Mouse (Mus musculus) gastrocnemius, adult 18-20 months (tissue): Measurements from ENCODE around the gene Fezf1. TPM values are rescaled to one million over a fixed set of nuclear protein-coding genes. Genes with fewer than 3 reads are reported as not detected.

Experiments
- DNase-seq: peaks from one replicate; pipeline ENCODE4 v3.0.0; 2021; ENCODE audit warnings: low spot score
- total RNA-seq, 2 experiments: library from RNA; stranded (reverse); gene quantifications; 2 replicates each; pipeline ENCODE4 v1.2.3; 2021

The Fezf1 gene
- total RNA-seq, 2 experiments from 2014 or later = not detected

- DNase-seq = no peak
These were observed 450 bp downstream of the Fezf1 start for GRCm38 (mm10) chr6:23247512-23248312.

GRCm38 (mm10) chr6:23246790-23247511 is 1.2 kb downstream of the Fezf1 start:
- DNase-seq = no peak

- no peak for DNase-seq
These were observed 1.9 kb downstream of the Fezf1 start for GRCm38 (mm10) chr6:23246061-23246789.

GRCm38 (mm10) chr6:23245545-23246011 is 2.6 kb downstream of the Fezf1 start:
- DNase-seq = no peak

GRCm38 (mm10) chr6:23245121-23245520 is 3.0 kb downstream of the Fezf1 start:
- DNase-seq = no peak

- DNase-seq = no peak
These were observed 4.1 kb downstream of the Fezf1 start for GRCm38 (mm10) chr6:23243821-23244760.

GRCm38 (mm10) chr6:23211499-23211898 is 36.7 kb downstream of the Fezf1 start:
- no peak for DNase-seq

- no peak for DNase-seq
These were observed 40.4 kb downstream of the Fezf1 start for GRCm38 (mm10) chr6:23207791-23208190.

GRCm38 (mm10) chr6:23202630-23203029 is 45.5 kb downstream of the Fezf1 start:
- DNase-seq = no peak

Other genes with a start within 250 kb of the Fezf1 start
- under 1 TPM; 0.23 to 0.31 TPM for gene Aass, start 115.4 kb downstream of the Fezf1 start, total RNA-seq